Mouse (Mus musculus): ENCODE results near the gene Cc2d2a.

DNA sequence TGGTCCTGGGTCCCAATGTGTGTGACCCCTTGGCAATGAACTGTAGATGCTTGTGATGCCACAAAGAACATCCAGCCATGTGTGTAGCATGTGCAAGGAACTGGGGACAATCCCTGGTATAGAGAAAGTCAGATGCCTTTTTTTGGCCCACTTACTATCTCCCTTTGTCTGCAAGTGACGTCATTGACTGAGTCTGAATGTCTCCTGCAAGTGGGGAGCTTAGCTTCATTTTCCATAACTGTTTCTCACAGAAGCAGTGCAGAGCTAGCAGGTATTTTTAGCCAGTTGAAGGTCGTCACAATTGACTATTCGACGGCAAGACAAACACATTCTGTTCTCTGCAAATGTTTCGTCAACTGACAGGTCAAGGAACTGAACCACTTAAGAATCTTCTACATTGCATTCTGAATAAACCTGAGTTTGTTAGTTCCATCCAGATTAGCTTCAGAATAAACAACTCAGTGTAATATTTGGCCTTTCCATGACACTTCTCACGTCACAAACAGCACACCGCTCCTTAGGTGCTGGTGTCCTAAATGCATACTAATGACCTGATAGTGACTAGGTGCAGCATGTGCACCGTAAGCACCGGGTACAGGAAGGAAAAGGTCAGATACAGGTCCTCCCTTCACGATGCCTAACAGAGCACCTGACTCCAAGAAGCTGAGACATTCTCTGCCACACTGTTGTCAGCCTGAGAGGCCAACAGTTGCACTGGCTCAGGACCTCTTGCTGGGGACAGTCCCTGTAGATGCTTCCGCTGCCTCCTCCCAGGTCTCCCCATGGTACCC is 66.4 kb downstream of the Cc2d2a start:
- TF ChIP-seq CTCF (IDR thresholded peaks at IDR 0.05; ENCODE audit: borderline replicate concordance, extremely low read depth, insufficient read depth, insufficient read length) (no peak), POLR2A (IDR thresholded peaks at IDR 0.05; ENCODE audit: borderline replicate concordance, extremely low read depth, insufficient read depth, insufficient read length, poor library complexity, severe bottlenecking) (no peak)
